Mouse (Mus musculus): Measurements from ENCODE around the gene Kcnk16. TPM values are rescaled to one million over a fixed set of nuclear protein-coding genes. Genes with fewer than 3 reads are reported as not detected.

The Kcnk16 gene
- polyA plus RNA-seq, 1 experiment from 2014 or later = 0.77 TPM

DNA sequence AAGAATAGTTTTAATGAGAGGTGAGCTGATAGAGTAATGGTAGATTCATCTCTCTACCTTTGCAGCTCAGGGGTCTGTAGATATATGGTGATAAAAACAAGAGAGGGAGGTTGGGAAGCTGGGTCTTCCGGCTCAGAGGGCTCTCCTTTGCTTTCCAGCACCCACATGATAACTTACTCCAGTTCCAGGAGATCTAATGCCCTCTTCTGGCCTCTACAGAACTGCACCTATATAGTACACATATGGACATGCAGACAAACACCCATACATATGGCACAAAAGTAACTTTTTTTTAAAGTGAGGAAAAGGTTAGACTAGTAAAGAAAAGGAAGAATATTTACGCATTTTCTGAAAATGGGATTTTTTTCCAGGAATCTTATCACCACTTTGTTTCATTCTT is 34.6 kb downstream of the Kcnk16 start:
- Histone ChIP-seq H3K4me3 (ENCODE audit: low read length) (no peak overlapping the region), H3K36me3 (ENCODE audit: control insufficient read depth, insufficient read depth, low read length) (no peaks in the 10 kb centered on the region), H3K9ac (ENCODE audit: low read length) (no peak overlapping the region), H3K4me2 (ENCODE audit: low read depth, low read length) (no peak overlapping the region), H3K4me1 (replicated peaks; ENCODE audit: control insufficient read depth, insufficient read depth, low read length) (no peaks in the 10 kb centered on the region), H3K27me3 (ENCODE audit: control insufficient read depth, insufficient read depth, low read depth, low read length) (no peaks in the 10 kb centered on the region), H3K27ac (ENCODE audit: low read length) (no peak overlapping the region; the same call in 1 of the 2 replicates), H3K9me3 (ENCODE audit: control insufficient read depth, low read length) (no peaks in the 10 kb centered on the region)
- no peak for ATAC-seq (ENCODE audit: low read depth)
- 90% methylated on average over 2 of the region's 2 CpGs for WGBS

DNA sequence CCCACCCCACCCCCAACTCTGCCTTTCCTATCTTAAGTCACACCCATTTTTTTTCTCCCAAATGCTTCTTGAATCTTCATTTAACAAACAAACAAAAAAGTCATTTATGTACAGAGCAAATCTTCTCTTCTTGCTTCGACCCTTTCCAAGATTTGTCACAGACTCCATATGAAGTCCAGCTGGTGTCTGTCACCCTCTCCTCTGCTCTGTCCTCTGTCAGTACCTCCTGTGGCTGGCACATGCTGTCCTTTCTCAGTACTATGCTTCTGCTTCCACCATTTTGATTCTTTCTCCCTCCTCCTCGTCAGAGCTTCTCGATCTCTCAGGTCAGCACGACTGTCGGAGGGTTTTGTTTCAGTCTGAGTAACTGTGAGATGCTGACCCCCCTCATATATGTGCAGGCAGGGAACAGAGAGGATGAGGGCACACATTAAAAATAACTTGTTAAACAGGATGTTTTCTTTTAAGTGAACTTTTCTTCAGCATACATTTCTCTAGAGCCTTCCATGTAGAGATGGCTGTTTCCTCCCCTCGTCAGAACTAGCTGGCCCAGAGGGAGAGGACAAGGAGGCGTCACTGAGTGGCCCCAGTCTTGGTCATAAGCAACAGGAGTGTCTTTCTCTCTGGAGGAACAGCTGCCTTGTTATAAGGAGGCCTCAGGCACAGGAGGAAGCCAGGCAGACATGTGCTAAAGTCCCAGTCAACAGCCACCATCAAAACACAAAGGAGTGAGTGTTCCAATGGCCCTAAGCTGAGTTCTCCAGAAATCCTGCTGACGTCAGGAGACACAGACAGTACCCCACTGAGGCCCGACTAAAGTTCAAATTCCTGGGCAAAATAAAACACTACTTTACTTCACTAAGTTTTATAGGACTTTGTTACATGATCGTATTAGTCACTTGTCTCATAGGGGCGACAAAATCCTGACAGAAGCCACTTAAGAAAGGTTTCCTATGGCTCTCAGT is 35.7 kb downstream of the Kcnk16 start:
- no peak overlapping the region for H3K4me3 ChIP-seq (ENCODE audit: low read length)
- ATAC-seq (ENCODE audit: low read depth) = peak; percentile 96
- H3K9me3 ChIP-seq (ENCODE audit: control insufficient read depth, low read length) = no peaks in the 10 kb centered on the region
- H3K27me3 ChIP-seq (ENCODE audit: control insufficient read depth, insufficient read depth, low read depth, low read length) = no peaks in the 10 kb centered on the region
- H3K9ac ChIP-seq (ENCODE audit: low read length) = no peak overlapping the region
- no peak overlapping the region for H3K4me2 ChIP-seq (ENCODE audit: low read depth, low read length)
- H3K4me1 ChIP-seq (replicated peaks; ENCODE audit: control insufficient read depth, insufficient read depth, low read length) = no peaks in the 10 kb centered on the region; the same call in 1 of the 2 replicates
- 51% methylated on average over 11 of the region's 11 CpGs for WGBS
- peak overlapping the region; percentile 91 for H3K27ac ChIP-seq (ENCODE audit: low read length)
- H3K36me3 ChIP-seq (ENCODE audit: control insufficient read depth, insufficient read depth, low read length) = no peaks in the 10 kb centered on the region

GRCm38 (mm10) chr14:20230063-20230491 is 38.9 kb downstream of the Kcnk16 start:
- H3K27ac ChIP-seq (ENCODE audit: low read length) = no peak overlapping the region
- peaks cover 8% of the 10 kb centered on the region; the same call in 1 of the 2 replicates for H3K4me1 ChIP-seq (replicated peaks; ENCODE audit: control insufficient read depth, insufficient read depth, low read length)
- no peak overlapping the region for H3K4me2 ChIP-seq (ENCODE audit: low read depth, low read length)
- no peak overlapping the region for H3K4me3 ChIP-seq (ENCODE audit: low read length)
- H3K9me3 ChIP-seq (ENCODE audit: control insufficient read depth, low read length) = no peaks in the 10 kb centered on the region
- WGBS = 73% methylated on average over 7 of the region's 7 CpGs
- no peak for ATAC-seq (ENCODE audit: low read depth)
- H3K27me3 ChIP-seq (ENCODE audit: control insufficient read depth, insufficient read depth, low read depth, low read length) = no peaks in the 10 kb centered on the region
- no peaks in the 10 kb centered on the region for H3K36me3 ChIP-seq (ENCODE audit: control insufficient read depth, insufficient read depth, low read length)
- H3K9ac ChIP-seq (ENCODE audit: low read length) = 0 out of 2 replicates have a peak overlapping the region, but pooled peaks have one; percentile 19

DNA sequence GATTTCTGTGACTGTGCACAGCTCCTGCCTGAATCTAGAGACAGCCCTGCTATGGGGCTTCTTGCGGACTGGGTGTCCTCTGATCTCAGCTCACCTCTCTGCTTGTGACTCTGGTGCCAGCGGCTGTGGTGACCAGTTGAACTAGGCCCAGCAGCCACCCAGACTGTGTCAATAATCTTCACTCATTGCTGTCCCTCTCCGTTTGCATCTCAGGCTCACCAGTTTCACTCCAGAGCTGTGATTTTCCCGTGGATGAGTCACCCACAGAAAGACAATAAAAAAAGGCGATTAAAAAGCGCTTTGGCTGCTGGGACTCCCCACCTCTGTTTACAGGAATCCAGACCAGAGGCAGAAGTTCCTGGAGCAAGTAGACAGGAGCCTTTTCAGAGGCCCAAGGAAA is 39.6 kb downstream of the Kcnk16 start:
- WGBS = 57% methylated on average over 6 of the region's 6 CpGs
- Histone ChIP-seq H3K9ac (ENCODE audit: low read length) (no peak overlapping the region), H3K27me3 (ENCODE audit: control insufficient read depth, insufficient read depth, low read depth, low read length) (no peaks in the 10 kb centered on the region), H3K9me3 (ENCODE audit: control insufficient read depth, low read length) (no peaks in the 10 kb centered on the region), H3K4me3 (ENCODE audit: low read length) (no peak overlapping the region), H3K36me3 (ENCODE audit: control insufficient read depth, insufficient read depth, low read length) (no peaks in the 10 kb centered on the region), H3K27ac (ENCODE audit: low read length) (no peak overlapping the region), H3K4me2 (ENCODE audit: low read depth, low read length) (no peak overlapping the region), H3K4me1 (replicated peaks; ENCODE audit: control insufficient read depth, insufficient read depth, low read length) (peaks cover 12% of the 10 kb centered on the region)
- ATAC-seq (ENCODE audit: low read depth) = no peak

DNA sequence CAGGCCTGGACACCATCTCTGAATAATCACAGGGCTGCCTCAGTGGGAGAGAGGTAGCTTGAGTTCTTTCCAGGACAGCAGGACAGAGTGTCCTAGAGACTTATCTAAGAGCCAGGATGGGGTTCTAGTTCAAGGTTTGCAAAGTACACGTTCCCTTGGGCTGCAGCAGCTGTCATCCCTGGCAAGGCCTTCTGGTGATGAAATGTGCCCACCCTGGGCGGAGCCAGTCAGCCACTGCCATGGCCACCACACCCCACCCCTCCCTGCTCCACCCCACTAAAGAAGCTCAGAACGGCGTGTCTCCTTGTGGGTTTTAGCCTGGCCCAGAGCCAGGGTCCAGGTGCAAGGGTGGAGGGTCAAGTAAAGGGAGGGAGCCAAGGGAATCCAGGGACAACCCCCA is 40.7 kb downstream of the Kcnk16 start:
- no peaks in the 10 kb centered on the region for H3K9me3 ChIP-seq (ENCODE audit: control insufficient read depth, low read length)
- H3K36me3 ChIP-seq (ENCODE audit: control insufficient read depth, insufficient read depth, low read length) = no peaks in the 10 kb centered on the region
- H3K4me3 ChIP-seq (ENCODE audit: low read length) = no peak overlapping the region
- ATAC-seq (ENCODE audit: low read depth) = no peak
- WGBS = 46% methylated on average over 4 of the region's 4 CpGs
- H3K27me3 ChIP-seq (ENCODE audit: control insufficient read depth, insufficient read depth, low read depth, low read length) = no peaks in the 10 kb centered on the region
- H3K4me2 ChIP-seq (ENCODE audit: low read depth, low read length) = no peak overlapping the region
- peaks cover 15% of the 10 kb centered on the region for H3K4me1 ChIP-seq (replicated peaks; ENCODE audit: control insufficient read depth, insufficient read depth, low read length)
- H3K9ac ChIP-seq (ENCODE audit: low read length) = no peak overlapping the region
- no peak overlapping the region for H3K27ac ChIP-seq (ENCODE audit: low read length)

- no peaks in the 10 kb centered on the region for H3K36me3 ChIP-seq (ENCODE audit: control insufficient read depth, insufficient read depth, low read length)
- no peak overlapping the region for H3K27ac ChIP-seq (ENCODE audit: low read length)
- no peak overlapping the region for H3K4me2 ChIP-seq (ENCODE audit: low read depth, low read length)
- H3K4me1 ChIP-seq (replicated peaks; ENCODE audit: control insufficient read depth, insufficient read depth, low read length) = peaks cover 15% of the 10 kb centered on the region
- no peaks in the 10 kb centered on the region for H3K9me3 ChIP-seq (ENCODE audit: control insufficient read depth, low read length)
- WGBS = 28% methylated on average over 2 of the region's 2 CpGs
- H3K4me3 ChIP-seq (ENCODE audit: low read length) = no peak overlapping the region
- ATAC-seq (ENCODE audit: low read depth) = no peak
- H3K27me3 ChIP-seq (ENCODE audit: control insufficient read depth, insufficient read depth, low read depth, low read length) = no peaks in the 10 kb centered on the region
- no peak overlapping the region for H3K9ac ChIP-seq (ENCODE audit: low read length)
Observed at GRCm38 (mm10) chr14:20226982-20227381, 42.0 kb downstream of the Kcnk16 start.

DNA sequence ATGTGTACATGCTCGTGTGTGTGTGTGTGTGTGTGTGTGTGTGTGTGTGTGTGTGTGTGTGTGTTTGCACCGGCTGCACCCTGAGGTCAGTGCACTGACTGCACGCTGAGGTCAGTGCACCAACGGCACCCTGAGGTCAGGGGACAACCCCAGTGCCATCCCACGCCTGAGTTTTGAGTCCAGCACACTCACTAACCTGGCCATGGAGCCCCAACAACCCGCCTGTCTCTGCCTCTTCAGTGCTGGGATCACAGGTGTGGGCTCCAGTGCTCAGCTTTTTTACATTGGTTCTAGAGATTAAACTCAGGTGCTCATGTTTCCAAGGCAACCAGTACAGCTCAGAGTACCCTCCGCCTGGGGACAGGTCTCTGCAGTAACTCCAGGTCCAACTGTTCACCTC is 42.5 kb downstream of the Kcnk16 start:
- ATAC-seq (ENCODE audit: low read depth) = peak; percentile 32; the same call in 1 of the 2 replicates
- H3K36me3 ChIP-seq (ENCODE audit: control insufficient read depth, insufficient read depth, low read length) = no peaks in the 10 kb centered on the region
- H3K27me3 ChIP-seq (ENCODE audit: control insufficient read depth, insufficient read depth, low read depth, low read length) = no peaks in the 10 kb centered on the region
- H3K4me2 ChIP-seq (ENCODE audit: low read depth, low read length) = no peak overlapping the region
- H3K27ac ChIP-seq (ENCODE audit: low read length) = no peak overlapping the region
- peaks cover 15% of the 10 kb centered on the region for H3K4me1 ChIP-seq (replicated peaks; ENCODE audit: control insufficient read depth, insufficient read depth, low read length)
- 30% methylated on average over 7 of the region's 7 CpGs for WGBS
- no peak overlapping the region for H3K9ac ChIP-seq (ENCODE audit: low read length)
- no peaks in the 10 kb centered on the region for H3K9me3 ChIP-seq (ENCODE audit: control insufficient read depth, low read length)
- H3K4me3 ChIP-seq (ENCODE audit: low read length) = no peak overlapping the region

DNA sequence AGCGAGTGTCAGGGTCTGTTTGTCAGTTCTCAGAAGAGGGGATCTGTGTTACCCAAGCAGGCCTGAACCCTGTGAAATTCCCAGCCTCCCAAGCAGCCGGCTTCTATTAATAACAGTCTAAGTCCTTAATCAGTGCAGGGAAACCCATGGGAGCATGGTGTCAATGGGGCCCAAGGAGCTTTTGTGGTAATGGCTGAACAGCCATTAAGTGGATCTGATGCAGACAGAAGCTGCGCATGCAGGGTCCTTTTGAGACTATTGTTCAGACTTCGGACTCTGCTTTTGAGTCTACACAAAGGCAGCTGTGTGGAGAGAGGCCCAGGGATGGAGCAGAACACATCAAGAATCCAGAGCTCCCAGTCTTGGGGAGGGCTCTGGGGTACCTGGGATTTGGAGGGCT is 43.5 kb downstream of the Kcnk16 start:
- no peak overlapping the region for H3K4me2 ChIP-seq (ENCODE audit: low read depth, low read length)
- H3K9me3 ChIP-seq (ENCODE audit: control insufficient read depth, low read length) = no peaks in the 10 kb centered on the region
- peaks cover 15% of the 10 kb centered on the region for H3K4me1 ChIP-seq (replicated peaks; ENCODE audit: control insufficient read depth, insufficient read depth, low read length)
- ATAC-seq (ENCODE audit: low read depth) = no peak
- no peak overlapping the region for H3K27ac ChIP-seq (ENCODE audit: low read length)
- 64% methylated on average over 4 of the region's 4 CpGs for WGBS
- no peaks in the 10 kb centered on the region for H3K27me3 ChIP-seq (ENCODE audit: control insufficient read depth, insufficient read depth, low read depth, low read length)
- no peak overlapping the region for H3K4me3 ChIP-seq (ENCODE audit: low read length)
- H3K36me3 ChIP-seq (ENCODE audit: control insufficient read depth, insufficient read depth, low read length) = no peaks in the 10 kb centered on the region
- no peak overlapping the region for H3K9ac ChIP-seq (ENCODE audit: low read length)

DNA sequence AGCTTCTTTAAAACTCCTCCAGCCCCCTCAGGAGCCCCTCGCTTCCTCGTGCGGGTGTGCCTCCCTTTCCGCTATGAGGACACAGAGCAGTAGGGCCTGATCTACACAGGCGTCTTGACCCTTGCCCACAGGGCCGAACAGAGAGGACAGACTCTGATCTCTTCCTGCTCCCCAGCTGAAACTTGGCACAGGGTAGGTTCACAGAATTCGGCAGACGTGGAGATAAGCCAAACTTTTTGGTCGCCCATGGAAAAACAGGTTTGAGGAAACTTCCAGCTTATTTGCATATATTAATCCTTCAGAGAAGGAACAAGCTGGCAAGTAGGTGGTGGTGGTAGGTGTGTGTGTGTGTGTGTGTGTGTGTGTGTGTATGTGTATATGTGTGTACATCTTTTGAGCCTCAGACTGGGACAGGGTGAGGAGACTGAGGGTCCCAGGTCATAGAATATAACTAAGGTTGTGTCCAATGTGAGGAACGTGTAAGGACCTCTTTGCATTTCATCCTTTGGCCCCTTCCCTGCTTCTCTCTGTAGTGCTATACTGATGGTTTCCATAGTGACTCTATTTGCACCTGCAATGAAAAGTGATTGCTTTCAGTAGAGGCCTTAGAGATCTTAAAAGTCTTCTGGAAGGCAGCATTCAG is 44.3 kb downstream of the Kcnk16 start:
- H3K4me3 ChIP-seq (ENCODE audit: low read length) = no peak overlapping the region
- ATAC-seq (ENCODE audit: low read depth) = peak; percentile 15; the same call in 1 of the 2 replicates
- peaks cover 15% of the 10 kb centered on the region for H3K4me1 ChIP-seq (replicated peaks; ENCODE audit: control insufficient read depth, insufficient read depth, low read length)
- H3K27ac ChIP-seq (ENCODE audit: low read length) = no peak overlapping the region
- H3K4me2 ChIP-seq (ENCODE audit: low read depth, low read length) = no peak overlapping the region
- H3K27me3 ChIP-seq (ENCODE audit: control insufficient read depth, insufficient read depth, low read depth, low read length) = no peaks in the 10 kb centered on the region
- no peaks in the 10 kb centered on the region for H3K9me3 ChIP-seq (ENCODE audit: control insufficient read depth, low read length)
- 51% methylated on average over 10 of the region's 10 CpGs for WGBS
- no peaks in the 10 kb centered on the region for H3K36me3 ChIP-seq (ENCODE audit: control insufficient read depth, insufficient read depth, low read length)
- H3K9ac ChIP-seq (ENCODE audit: low read length) = no peak overlapping the region
